Mouse (Mus musculus): ENCODE measurements at regions not wholly inside any gene's neighbourhood (a gene's known extent, or its start where the extent isn't known, plus 50 kb on each side); places are given as distances from the start of the nearest gene placed in this dataset.

DNA sequence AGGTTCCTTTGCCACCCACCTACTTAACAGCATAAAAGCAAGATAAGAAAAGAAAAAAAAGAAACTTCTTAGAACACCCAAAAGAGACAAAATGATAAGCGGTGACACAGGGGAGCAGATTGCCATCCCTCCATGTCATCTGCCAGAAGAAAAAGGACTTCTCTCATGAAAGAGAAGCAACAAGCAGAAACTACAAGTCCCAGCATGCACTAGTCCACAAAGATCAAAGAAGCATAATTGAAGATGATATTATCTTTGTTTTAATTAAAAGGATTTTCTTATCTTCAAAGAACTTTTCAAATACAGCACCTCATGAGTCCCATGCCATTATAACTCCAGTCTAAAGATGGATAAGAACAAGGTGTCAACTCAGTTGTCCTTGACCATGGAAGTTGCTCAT lies 231.0 kb upstream of the 4930412O13Rik start:
- ATAC-seq (replicated peaks; ENCODE audit: poor library complexity, severe bottlenecking), result no peak

DNA sequence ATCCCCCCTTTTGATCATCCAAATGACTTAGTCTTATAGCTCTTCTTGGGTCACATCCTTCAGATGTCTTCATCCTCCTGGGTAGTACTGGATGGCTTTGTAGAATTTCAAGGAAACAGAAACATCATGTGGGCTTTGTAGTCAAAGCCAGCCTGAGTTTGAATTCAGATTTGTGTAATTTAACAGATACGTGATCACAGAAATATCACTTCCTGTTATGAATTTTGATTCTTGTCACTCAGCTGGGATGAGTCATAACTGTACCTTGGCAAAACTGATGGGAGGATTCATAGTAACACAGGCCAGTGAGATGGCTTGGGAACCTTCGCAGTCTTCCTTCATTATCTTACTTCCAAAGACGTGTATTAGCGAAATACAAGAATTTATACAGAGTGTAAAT lies 222.2 kb upstream of the 4930412O13Rik start:
- ATAC-seq (replicated peaks; ENCODE audit: poor library complexity, severe bottlenecking), result no peak

DNA sequence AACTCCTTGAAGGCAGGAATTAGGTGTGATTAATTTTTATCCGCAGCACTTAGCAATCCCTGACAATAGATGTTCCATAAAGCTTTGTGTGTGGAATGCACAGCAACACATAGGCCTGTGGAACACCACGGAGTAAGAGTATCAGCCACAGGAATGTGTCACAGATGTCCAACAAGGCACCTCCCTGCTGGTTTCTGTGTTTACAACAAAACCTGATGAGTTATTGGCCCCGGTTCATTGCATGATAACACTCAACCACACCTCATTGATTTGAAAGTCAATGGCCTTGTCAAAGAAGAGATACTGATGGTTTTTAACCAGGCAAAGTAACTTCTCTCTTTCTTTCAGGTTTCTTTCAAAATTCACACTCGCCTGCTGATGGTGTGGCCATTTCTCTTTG lies 211.4 kb upstream of the 4930412O13Rik start:
- ATAC-seq (replicated peaks; ENCODE audit: poor library complexity, severe bottlenecking), result no peak

DNA sequence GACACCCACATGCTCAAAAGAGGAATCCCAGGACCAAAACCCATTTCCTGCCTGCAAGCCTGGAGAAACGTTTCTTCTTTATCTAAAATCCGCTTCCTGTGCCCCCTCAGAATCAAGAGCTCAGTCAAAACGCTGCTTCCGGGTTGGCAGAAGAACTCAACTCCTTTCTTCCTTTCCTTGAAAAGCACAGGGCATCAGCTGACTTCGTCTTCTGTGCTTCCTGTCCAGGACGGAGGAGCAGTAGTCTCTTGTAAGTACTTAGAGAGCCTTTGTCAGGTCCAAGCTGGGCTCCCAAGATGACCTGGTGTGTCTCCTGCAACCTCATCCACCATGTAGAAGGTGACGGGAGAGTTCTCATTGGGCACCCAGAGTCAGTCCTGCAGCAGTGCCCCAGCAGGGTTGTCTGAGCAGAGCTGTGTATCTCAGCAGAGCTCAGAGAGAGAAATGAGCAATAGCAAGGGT lies 199.3 kb upstream of the 4930412O13Rik start:
- ATAC-seq (replicated peaks; ENCODE audit: poor library complexity, severe bottlenecking), result peak; percentile 96

DNA sequence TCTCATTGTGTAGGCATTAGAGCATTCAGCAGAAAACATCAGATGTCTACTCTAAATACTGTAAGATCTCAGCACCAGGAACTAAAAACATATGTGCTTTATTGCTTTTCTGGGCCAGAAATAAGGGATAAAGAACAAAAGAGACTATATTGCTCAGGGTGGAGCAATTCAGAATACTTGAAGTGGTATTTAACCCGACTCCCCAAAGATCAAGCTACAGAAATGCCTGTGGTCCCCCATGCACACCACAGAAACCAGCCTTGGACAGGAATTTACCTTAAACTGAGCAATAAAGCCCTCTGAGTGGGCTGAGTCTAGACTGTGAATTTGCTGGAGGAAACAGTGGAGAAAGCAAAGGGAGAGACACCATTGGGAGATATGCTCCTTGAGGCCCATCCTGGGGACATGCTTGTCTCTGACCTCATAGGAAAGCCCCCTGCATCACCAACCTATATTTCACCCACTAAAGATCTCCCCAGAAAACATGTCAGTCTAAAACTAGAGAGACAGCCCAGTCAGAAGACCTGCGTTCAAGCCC lies 197.3 kb upstream of the 4930412O13Rik start:
- no peak for ATAC-seq (replicated peaks; ENCODE audit: poor library complexity, severe bottlenecking)

DNA sequence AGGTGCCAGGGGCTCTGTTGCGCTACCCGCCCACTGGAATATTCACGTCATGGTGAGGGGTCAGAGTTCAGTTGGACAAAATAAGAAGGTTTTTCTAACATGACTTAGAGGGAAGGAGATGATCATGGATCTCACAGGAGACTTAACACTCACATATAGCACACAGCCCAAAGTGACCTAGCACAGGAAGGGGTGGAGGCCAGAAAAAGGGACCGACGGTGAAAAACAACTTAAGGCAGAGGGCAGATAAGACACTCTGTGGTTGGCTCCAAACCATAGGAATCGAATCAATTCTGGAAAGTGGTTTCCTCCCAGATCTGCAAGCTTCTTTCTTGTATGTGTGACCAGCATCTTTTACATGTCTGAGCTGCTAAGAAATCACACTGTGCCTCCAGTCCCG lies 192.9 kb upstream of the 4930412O13Rik start:
- no peak for ATAC-seq (replicated peaks; ENCODE audit: poor library complexity, severe bottlenecking)

DNA sequence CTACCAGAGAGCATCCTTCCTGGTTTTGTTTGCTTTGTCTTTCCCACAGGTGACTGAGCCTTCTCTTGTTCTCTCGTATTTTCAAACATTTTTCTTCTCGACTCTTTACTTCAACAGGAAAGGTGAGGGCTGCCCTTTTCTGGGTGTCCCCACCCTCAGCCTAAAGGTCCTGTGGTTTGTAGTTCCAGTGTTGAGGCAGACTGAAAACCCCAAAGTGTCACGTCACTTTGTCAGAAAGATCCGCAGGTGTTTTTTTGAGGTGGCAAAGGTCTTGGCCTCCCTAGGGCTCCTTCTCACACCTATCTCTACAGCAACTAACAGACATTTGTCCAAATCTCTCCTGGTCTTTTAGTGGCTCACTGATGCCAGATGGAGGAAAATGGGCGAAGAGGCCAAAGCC lies 191.5 kb upstream of the 4930412O13Rik start:
- no peak for ATAC-seq (replicated peaks; ENCODE audit: poor library complexity, severe bottlenecking)

DNA sequence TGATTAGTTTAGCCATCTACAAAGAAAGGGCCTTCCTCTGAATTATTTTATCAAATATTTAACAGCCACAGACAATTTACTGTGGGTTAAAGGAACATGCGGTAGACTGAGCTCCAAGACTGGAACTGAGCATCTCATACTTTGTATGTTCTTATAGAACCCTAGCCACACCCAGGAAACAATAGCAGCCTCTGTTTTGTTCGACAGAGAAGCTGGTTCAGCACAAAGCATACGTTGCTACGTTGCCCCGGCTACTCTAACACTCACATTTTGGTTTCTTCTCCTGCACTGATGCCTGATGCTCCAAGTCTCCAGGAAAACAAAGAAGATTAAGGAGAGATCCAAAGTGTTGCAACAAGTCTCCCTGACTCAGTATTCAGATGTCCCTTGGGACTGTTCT lies 189.5 kb upstream of the 4930412O13Rik start:
- no peak for ATAC-seq (replicated peaks; ENCODE audit: poor library complexity, severe bottlenecking)

DNA sequence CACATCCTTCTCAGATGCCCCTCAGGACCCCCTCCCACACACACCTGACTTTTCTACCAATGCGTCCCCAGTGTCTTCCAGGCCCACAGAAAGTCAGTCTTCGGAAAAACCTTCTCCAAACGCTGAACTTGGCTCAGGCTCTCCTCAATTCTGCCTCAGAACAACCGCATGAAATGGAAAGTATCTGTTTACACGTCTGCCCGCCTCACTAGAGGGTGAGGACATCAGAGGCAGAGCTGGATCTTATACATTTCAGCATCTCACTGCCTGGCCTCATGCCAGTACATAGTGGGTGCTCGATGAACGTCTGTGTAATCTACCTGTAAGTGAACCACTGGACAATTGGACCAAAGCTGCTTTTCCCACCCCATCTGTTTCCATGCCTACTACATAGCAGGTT lies 189.1 kb upstream of the 4930412O13Rik start:
- no peak for ATAC-seq (replicated peaks; ENCODE audit: poor library complexity, severe bottlenecking)

DNA sequence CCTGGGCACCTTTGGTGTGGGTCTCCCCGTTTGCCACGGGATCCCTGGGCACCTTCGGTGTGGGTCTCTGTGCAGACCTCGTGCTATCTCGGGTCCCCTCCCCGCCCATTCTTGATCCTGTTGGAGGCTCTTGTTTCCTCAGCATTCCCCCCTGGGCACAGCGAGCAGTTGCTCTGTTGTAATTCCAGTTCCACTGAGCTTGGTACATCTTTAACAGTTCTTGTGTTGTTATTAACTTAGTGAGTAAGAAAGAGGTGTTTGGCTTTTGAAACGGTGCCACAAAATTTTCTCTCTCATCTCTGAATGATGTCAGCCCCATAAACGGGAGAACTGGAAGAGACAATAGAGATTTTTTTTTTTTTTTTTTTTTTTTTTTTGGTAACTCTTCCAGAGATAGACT lies 187.7 kb upstream of the 4930412O13Rik start:
- ATAC-seq (replicated peaks; ENCODE audit: poor library complexity, severe bottlenecking), result no peak

DNA sequence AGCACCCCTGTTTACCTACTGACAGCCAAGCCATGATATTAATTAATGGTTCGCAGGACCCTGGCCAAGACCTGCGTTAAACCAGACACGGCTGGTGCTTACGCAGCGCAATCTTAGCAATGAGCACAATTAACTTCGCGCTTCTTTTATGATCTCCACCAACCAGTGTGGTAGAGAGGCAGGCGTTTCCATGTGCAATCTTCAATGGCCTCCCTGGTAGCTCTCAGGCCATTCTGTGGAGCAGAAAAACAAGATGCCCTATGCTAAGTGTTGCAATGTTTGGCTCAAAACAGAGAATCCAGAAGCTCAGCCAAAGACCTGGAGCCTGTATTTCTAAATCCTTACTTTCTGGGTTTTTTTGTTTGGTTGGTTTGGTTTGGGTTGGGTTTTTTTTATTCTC lies 186.9 kb upstream of the 4930412O13Rik start:
- ATAC-seq (replicated peaks; ENCODE audit: poor library complexity, severe bottlenecking), result no peak

DNA sequence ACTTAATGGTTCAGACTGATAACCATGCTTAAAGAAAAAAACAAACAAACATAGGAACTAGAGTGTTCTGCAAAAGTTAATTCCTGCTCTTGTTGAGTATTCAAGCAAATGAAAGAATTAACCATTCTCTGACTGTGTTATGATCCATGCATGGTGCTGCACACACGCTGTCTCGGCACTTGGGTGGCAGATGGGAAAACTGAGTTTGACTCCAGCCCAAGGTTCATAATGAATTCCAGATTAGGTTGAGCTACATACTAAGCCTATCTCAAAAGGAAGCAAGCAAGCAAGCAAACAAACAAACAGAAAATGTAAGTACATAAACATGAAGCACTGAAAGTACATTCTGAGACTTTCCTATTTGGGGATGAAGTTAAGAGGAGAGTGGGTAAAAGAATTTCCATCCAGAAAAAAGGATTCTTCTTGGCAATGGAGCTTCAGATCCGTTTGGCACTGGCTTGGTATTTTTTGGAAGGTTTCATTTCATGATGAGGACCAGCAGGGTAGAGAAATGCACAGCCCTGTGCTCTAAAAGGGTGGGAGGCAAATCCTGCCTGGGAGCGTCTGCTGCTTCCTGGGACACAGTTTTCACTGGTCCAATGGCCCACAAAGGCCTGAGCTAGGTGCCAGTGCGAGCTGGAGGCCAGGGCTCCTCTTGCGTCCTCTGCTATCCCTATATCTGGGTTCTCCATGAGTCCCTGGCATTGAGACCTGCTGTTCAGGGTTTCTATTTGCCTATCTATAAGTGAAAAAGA lies 183.3 kb upstream of the 4930412O13Rik start:
- ATAC-seq (replicated peaks; ENCODE audit: poor library complexity, severe bottlenecking), result no peak

DNA sequence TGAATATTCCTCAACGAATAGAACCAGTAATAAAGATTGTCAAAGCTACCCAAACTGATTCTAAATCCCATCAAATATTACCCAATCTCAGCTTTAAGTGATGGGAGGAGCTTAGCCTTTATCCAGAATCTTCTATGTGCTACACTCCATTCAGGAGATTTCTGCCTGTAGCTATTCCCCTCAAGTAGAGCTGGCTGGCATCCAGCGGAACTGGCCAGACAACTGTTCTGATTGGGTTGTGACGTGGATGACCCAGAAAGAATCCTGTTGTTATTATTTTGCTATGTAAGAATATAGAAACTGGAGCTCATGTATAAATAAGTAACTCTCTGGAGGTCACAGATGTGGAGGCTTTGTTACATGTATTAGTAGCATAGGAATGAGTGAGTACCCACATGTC lies 176.8 kb upstream of the 4930412O13Rik start:
- ATAC-seq (replicated peaks; ENCODE audit: poor library complexity, severe bottlenecking), result no peak

DNA sequence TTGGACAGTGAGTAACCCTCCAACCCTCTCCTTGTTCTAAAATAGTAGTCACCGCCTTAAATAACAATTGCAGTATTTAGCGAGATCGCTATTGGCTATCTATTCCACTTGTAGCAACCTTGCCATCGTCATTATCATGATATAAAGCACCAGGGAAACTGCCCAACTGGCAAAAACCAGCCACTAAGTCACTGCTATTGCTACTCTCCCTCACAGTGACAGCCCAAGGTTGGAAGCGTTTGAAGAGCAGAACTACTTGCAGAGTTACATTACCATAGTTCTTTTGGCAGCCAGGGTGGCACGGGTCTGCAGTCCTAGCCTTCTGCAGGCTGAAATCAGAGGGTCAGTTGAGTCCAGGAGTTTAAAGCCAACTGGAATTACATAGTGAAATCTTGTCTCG lies 171.6 kb upstream of the 4930412O13Rik start:
- no peak for ATAC-seq (replicated peaks; ENCODE audit: poor library complexity, severe bottlenecking)

DNA sequence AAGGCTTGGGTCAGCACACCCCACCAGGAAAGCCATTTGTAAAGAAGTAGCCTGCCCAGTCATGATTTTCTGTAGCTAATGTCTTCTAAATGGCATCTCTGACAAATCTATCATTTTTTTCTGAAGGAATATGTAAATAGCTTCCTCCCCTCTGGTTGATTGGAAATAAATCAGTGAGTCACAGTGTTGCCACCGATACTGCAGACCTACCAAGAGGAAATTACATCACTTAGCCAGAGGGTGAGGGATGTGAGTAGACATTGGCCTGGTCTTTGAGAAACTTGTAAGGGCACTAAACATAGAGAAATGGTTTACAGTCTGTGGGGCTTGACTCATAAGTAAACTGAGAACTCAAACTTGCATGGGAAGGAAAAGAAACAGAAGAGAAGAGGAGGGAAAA lies 163.1 kb upstream of the 4930412O13Rik start:
- no peak for ATAC-seq (replicated peaks; ENCODE audit: poor library complexity, severe bottlenecking)

DNA sequence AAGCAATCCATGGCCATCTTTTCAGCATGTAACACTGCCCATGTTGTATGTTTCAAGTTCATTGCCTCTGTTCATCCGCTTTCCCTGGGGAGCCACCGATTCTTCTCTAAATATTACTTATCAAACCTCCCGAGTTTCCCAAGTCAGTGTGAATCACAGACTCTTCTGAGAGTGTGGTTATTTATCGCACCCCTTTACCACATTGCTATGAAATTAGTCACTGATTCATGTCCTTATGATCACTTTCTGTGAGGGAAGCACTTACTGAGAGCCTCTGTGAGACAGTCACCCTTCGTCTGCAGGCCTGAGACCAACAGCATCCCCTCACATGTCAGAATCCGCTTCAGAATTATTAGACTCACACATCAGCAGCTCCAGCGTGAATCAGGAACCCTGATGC lies 147.8 kb upstream of the 4930412O13Rik start:
- ATAC-seq (replicated peaks; ENCODE audit: poor library complexity, severe bottlenecking), result no peak

DNA sequence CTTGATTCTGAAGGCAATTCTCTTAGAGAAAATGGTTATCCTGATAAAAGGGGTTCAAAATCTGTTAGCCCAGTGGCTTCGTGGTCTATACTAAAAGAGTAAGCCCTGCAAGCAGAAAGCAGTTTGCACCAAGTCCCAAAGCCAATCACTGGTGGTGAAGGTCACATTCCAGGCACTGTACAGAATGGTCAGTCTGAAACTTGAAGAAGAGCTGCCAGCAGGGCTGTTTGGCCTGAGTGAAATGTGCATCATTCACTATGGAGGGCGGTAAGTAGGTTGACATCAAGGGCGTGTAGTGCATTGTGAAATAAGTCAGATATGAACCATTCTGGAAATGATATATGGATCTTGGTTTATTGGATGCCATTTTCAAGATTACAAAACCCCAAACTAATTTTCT lies 136.9 kb upstream of the 4930412O13Rik start:
- no peak for ATAC-seq (replicated peaks; ENCODE audit: poor library complexity, severe bottlenecking)

DNA sequence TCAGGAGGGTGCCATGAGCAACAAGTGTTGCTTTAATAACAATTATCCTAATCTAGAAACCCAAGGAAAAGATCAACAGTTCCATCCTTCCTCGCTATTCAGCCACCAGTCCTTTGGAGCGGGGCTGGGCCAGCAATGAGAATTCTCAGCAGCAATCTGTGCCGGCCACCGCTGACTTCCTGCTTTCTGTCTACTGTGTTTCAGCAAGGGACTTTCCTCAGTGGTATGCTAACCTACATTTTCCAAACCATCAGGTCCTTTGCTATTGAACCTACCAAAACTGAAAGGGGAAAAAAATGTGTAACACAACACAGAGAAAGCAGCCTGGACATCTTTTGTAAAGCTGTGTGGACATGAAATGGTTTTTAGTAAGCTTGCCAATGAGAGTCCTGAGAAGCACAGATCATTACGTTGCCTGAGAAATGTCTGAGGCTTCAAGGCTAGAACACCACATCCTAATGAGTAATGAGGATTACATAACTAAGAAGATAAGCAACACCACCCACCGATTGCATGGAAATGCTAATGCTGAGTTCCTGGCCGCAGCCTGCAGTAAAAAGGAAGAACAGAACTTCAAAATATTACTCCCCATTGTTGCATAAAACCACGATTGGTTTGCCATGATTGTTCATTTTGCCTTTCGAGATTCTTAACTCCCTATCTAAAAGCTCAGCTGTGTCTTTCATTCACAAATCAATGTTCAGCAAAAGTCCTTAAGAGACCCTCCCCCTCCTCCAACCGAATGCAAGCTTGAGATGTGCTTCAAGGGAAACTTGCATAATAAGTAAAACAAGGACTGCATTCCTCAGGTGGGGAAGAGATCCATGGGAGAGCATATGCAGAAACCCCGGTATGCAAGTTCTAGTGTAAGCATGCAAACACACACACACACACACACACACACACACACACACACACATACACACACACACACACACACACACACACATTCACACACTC lies 130.9 kb upstream of the 4930412O13Rik start:
- peak; percentile 97 for ATAC-seq (replicated peaks; ENCODE audit: poor library complexity, severe bottlenecking)

DNA sequence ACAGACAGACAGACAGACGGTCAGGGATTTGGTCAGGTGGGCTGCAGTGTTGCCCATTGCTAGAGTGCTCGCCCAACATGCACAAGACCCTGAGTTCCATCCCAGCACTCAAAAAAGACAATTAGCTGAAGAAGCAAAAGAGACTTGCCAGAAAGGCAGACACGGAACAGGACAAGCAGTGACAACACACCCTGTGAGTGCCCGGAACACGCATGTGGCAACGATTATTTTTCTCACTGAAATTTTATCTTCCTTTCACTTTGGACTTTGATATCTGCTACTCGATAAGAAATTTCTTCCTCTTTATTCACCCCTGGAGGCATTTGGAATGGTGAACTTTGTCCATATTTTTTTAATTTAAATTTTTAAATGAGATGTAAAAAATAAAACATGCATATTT lies 127.4 kb upstream of the 4930412O13Rik start:
- no peak for ATAC-seq (replicated peaks; ENCODE audit: poor library complexity, severe bottlenecking)

DNA sequence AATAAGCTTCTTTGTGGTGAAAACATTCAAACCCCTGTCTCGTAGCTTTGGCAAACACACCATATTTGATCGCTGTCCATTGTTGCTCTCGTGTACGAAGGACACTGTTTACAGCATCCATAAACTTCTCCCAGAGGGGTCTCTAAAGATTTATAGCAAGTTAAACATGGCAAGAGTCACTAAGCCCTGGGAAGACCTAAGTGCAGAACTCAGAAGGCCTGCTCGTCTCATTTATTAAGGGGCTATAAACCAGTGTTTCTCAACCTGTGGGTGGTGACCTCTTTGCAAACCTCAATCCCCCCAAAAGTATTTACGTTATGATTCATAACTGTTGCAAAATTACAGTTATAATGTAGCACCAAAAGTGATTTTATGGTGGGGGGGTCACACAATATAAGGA lies 126.9 kb upstream of the 4930412O13Rik start:
- no peak for ATAC-seq (replicated peaks; ENCODE audit: poor library complexity, severe bottlenecking)

DNA sequence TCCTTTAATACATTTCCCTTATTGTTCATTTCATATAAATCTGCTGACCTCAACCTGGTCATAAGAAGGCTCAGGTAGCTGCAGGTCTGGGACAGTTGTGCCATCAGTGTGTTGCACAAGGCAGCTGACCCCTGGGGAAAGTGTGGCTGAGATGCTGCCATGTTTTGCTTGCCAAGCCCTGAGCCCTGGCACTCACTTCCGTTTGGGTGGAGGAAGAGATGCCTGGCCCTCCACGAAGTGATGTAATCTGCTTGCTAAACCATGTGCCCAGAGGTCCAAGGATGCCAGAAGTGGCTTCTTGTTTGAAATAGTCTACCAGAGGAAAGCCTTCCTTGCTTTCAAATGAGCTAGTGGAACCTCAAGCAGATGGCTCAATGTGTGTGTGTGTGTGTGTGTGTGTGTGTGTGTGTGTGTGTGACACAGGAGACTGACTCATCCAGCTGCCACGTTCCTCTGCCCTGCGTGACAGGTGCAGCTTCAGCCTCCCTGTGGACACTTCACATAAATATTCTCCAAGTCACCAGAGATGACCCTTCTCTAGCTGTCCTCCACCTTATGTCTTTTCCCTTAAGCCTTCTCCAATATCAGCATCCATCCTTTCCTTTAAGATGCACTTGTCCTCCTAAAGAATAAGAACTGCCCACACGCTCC lies 123.2 kb upstream of the 4930412O13Rik start:
- peak; percentile 79 for ATAC-seq (replicated peaks; ENCODE audit: poor library complexity, severe bottlenecking)
